Mouse (Mus musculus): ENCODE measurements around the gene Gtf3c2.

DNA sequence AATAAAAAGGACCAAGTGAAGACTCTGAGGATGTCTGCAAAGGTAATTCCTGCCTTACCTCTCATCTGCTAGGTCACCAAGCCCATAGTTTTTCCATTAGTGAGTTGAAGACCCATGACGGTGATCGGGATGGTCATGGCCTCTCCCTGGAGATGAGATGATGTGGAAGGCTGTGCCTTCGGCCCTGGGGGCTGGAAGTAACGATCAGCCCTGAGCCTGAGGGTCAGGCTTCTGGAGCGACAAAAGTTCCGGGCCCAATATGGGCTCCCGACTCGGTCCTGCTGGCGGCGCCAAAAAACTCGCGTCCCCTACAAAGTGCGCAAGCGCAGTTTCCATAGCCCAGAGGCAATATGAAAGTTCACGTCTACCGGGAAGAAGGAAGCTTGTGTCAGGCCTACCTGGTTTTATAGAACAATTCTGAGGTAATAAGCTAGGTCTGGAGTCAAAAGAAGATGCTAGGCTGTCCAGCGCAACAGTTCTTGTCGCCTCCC lies 71.9 kb downstream of the Gtf3c2 start, which contains the start of gene Slc30a3:
- TF ChIP-seq CTCF (IDR thresholded peaks at IDR 0.05; ENCODE audit: low read depth) (no peak), EP300 (IDR thresholded peaks at IDR 0.05; ENCODE audit: low read depth) (no peak)

All from heart, postnatal 0 days (tissue).